Mouse (Mus musculus): ENCODE data around the gene Olfr1339.

Gene Olfr1339

GRCm38 (mm10) chr4:118731875-118732274, at the start of gene Olfr1339:
TSS of gene Olfr1339 (plus strand) at chr4:118732175.
- DNase-seq (ENCODE audit: low spot score in 2 of 2): no peak

GRCm38 (mm10) chr4:118687086-118687485, 44.9 kb upstream of the Olfr1339 start:
- DNase-seq (ENCODE audit: low spot score in 2 of 2): no peak

- DNase-seq (ENCODE audit: low spot score in 2 of 2): no peak
Measured at GRCm38 (mm10) chr4:118692412-118692973, 39.5 kb upstream of the Olfr1339 start, which contains the start of gene Olfr1342. TSS of gene Olfr1342 (minus strand) at chr4:118692756.

GRCm38 (mm10) chr4:118693812-118694211, 38.2 kb upstream of the Olfr1339 start:
- DNase-seq (ENCODE audit: low spot score in 2 of 2): no peak

GRCm38 (mm10) chr4:118703223-118703622, 28.8 kb upstream of the Olfr1339 start, which contains the start of gene Olfr1341:
TSS of gene Olfr1341 (plus strand) at chr4:118703523.
- DNase-seq (ENCODE audit: low spot score in 2 of 2): no peak

GRCm38 (mm10) chr4:118708086-118708485, 23.9 kb upstream of the Olfr1339 start:
- DNase-seq (ENCODE audit: low spot score in 2 of 2): no peak

- DNase-seq (ENCODE audit: low spot score in 2 of 2): no peak
Measured at GRCm38 (mm10) chr4:118711656-118712055, 20.3 kb upstream of the Olfr1339 start.

GRCm38 (mm10) chr4:118719838-118720237, 12.1 kb upstream of the Olfr1339 start, which contains the start of gene Olfr1340:
TSS of gene Olfr1340 (plus strand) at chr4:118720138.
- no peak for DNase-seq (ENCODE audit: low spot score in 2 of 2)

GRCm38 (mm10) chr4:118721742-118722483, 10.1 kb upstream of the Olfr1339 start:
- DNase-seq (ENCODE audit: low spot score in 2 of 2): no peak

GRCm38 (mm10) chr4:118739574-118739973, 7.6 kb downstream of the Olfr1339 start:
- no peak for DNase-seq (ENCODE audit: low spot score in 2 of 2)

- DNase-seq (ENCODE audit: low spot score in 2 of 2): no peak
Measured at GRCm38 (mm10) chr4:118740988-118741698, 9.2 kb downstream of the Olfr1339 start.

- no peak for DNase-seq (ENCODE audit: low spot score in 2 of 2)
Measured at GRCm38 (mm10) chr4:118741881-118742280, 9.9 kb downstream of the Olfr1339 start.

GRCm38 (mm10) chr4:118758637-118759036, 26.7 kb downstream of the Olfr1339 start, which contains the start of gene Olfr1338:
TSS of gene Olfr1338 (minus strand) at chr4:118758737.
- DNase-seq (ENCODE audit: low spot score in 2 of 2): no peak

- DNase-seq (ENCODE audit: low spot score in 2 of 2): no peak
Measured at GRCm38 (mm10) chr4:118782486-118782885, 50.5 kb downstream of the Olfr1339 start, which contains the start of gene Olfr1337. TSS of gene Olfr1337 (minus strand) at chr4:118782586.

Measured in natural killer cell, adult 2 months (primary cell).